Mouse (Mus musculus) activated CD4-positive, CD25-positive, alpha-beta regulatory T cell, adult 9 weeks (primary cell): ENCODE results near the gene Prkacb. TPM values are rescaled to one million over a fixed set of nuclear protein-coding genes. Genes with fewer than 3 reads are reported as not detected.

Experiments used
- polyA plus RNA-seq: library from polyadenylated mRNA; unstranded; fragments of 100-300 nt; shearing (Covaris generic); gene quantifications from one replicate; pipeline ENCODE4 v1.2.1, GENCODE M21; 2017

Gene Prkacb
- polyA plus RNA-seq: 168 TPM

GRCm38 (mm10) chr3:146812901-146813393 is at the start of gene Prkacb:
Prkacb (minus strand) TSS chr3:146812990.

DNA sequence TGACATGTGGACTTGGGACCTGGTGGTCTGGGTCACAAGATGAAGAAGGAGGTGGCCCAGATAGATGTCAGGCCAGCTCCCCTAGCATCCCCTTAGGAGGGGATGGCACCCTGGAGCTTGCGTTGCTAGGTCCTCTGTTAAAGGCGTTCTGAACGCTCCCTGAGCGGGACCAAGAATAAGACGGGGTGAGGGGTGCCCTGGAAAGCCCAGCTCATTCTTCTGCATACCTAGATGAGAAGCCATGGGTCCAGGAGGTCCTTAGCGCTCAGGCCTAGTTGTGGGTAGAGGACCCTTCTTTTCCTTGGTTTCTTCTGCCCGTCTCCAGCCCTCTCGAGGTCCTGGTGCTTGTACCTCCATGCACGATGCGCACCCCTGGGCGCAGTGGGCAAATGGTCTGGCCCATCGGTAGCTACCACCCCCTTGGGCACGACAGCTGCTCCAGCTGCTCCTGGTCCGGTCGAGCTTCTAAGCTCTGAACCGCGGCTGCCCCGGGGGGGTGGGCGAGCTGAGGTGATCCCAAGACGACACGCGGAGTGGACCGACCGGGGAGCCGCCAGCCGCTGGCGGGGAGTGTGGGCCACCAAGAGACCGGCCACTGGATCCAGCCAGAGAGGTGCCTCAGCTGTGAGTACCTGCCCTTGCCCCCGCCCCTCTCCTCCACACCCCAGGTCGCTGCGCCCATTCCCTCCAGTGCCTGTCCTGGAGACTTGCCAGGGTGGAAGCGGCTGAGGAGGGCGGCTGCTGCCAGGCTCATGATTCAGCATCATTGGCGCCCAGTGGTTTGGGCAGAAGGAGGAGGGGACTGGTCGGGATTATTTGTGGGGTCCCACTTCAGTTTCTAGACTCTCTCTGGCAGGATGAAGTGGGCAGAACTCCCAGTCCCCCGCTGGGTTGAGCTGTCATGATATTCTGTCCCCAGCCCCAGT is 39.4 kb upstream of the Prkacb start, which contains the start of gene Ttll7:
TSS of gene Ttll7 (plus strand) at position 402 of the 926 bp plus-strand sequence.

DNA sequence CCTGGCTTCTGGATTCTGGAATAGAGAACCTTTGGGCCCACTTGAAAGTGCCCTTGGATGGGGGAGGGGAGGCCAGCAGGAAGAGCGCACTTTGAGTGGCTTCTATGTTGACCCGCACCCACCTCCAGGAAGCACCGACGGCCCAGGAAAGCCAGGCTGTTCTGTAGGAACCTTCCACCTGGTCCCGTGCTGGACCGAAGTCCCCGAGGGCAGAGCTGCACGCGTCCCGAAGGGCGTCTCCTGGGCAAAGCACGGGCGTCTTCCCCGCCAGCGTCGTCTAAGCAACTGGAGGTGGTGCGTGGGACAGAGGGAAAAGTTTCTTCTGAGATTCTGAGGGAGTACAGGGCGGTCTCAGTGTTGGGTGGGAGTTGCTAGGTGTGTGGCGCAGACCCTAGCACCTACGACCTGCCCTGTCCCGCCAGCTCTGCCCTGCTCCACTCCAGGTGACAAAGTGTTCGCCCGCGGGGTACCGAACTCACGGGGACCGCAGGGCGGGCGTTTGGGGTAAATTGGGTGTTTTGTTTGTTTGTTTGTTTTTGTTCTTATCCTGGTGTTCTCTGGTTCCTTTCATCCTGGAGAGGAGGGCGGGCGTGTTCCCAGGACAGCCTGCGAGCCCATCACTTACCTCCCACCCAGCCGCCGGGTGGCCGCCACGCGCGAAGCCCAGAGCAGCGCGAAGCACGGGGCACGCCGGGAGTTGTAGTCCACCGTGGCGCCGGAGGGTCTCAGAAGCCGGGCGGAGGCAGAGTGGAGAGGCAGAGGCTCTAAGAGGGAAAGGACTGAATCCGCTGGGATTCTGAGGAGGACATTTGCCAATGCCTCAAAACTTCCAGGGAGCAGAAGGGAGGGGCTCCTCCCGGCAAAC is 127.7 kb downstream of the Prkacb start, which contains the start of gene Samd13:
TSS of gene Samd13 (minus strand) at position 782 of the 865 bp plus-strand sequence.

Other genes starting within 250 kb of the Prkacb start
- not detected for gene Uox, start 242.6 kb downstream of the Prkacb start, polyA plus RNA-seq
- gene Dnase2b, start 197.4 kb downstream of the Prkacb start, polyA plus RNA-seq: not detected
- gene 4930503B20Rik, start 161.7 kb downstream of the Prkacb start, polyA plus RNA-seq: not detected
- gene Samd13, start 127.4 kb downstream of the Prkacb start, polyA plus RNA-seq: not detected
- gene Ttll7, start 39.4 kb upstream of the Prkacb start, polyA plus RNA-seq: not detected